Mouse (Mus musculus) liver, embryonic 15.5 days (tissue): Measurements from ENCODE around the gene Rcbtb2. TPM values are rescaled to one million over a fixed set of nuclear protein-coding genes. Genes with fewer than 3 reads are reported as not detected.
A peak's percentile ranks its signal among the peaks of the same experiment; 100 is the strongest.

Experiments
- ATAC-seq: fragments of 200-750 bp; cut with Nextera tagmentation; 2 replicates; pipeline ENCODE4 v1.8.0; 2017; ENCODE audit warnings: moderate number of reproducible peaks, mild to moderate bottlenecking, moderate library complexity; ENCODE audit not compliant: insufficient read depth
- H3K27ac ChIP-seq: fragments of 300-500 bp; sonication (generic); replicated peaks from 2 replicates; pipeline ENCODE4 v1.5.1; 2015; ENCODE audit warnings: mild to moderate bottlenecking, inconsistent platforms
- H3K27me3 ChIP-seq: fragments of 300-500 bp; sonication (generic); 2 replicates; pipeline ENCODE4 v1.6.1; 2015; ENCODE audit warnings: mild to moderate bottlenecking, inconsistent platforms
- H3K36me3 ChIP-seq: fragments of 300-500 bp; sonication (generic); replicated peaks from 2 replicates; pipeline ENCODE4 v1.6.1; 2015; ENCODE audit warnings: moderate library complexity, mild to moderate bottlenecking, inconsistent platforms
- H3K4me1 ChIP-seq: fragments of 300-500 bp; sonication (generic); replicated peaks from 2 replicates; pipeline ENCODE4 v1.6.1; 2015; ENCODE audit warnings: inconsistent platforms
- H3K4me2 ChIP-seq: fragments of 300-500 bp; sonication (generic); 2 replicates; pipeline ENCODE4 v1.6.1; 2015; ENCODE audit warnings: moderate library complexity, mild to moderate bottlenecking, inconsistent platforms
- H3K4me3 ChIP-seq: fragments of 300-500 bp; sonication (generic); replicated peaks from 2 replicates; pipeline ENCODE4 v1.5.1; 2015; ENCODE audit warnings: mild to moderate bottlenecking, inconsistent platforms
- H3K9ac ChIP-seq: fragments of 300-500 bp; sonication (generic); 2 replicates; pipeline ENCODE4 v1.6.1; 2015; ENCODE audit warnings: moderate library complexity, mild to moderate bottlenecking, inconsistent platforms
- H3K9me3 ChIP-seq: fragments of 300-500 bp; sonication (generic); replicated peaks from 2 replicates; pipeline ENCODE4 v1.6.1; 2016; ENCODE audit warnings: inconsistent platforms
- WGBS: fragments of 180-500 bp; shearing (Covaris S2); methylation state at CpG from one replicate; pipeline ENCODE4 v1.1.7; 2015; ENCODE audit warnings: mixed read lengths; ENCODE audit not compliant: insufficient replicate concordance; 5-methylcytosine and 5-hydroxymethylcytosine counted together
- polyA plus RNA-seq: library from polyadenylated mRNA; unstranded; fragments of >200 nt; fragmentation: Nextera tagmentation; extraction: Ambion mirVana; gene quantifications from 2 replicates; pipeline ENCODE4 v1.2.1, GENCODE M21; 2015

The Rcbtb2 gene
- polyA plus RNA-seq, 1 experiment from 2014 or later, result 18.9 TPM

DNA sequence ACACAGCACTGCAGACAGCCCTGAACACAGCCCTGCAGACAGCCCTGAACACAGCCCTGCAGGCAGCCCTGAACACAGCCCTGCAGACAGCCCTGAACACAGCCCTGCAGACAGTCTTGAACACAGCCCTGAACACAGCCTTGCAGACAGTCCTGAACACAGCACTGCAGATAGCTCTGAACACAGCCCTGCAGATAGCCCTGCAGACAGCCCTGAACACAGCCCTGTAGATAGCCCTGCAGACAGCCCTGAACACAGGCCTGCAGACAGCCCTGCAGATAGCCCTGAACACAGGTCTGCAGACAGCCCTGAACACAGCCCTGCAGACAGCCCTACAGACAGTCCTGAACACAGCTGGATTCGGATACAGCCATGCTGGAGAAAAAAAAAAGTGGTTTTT is 52.2 kb downstream of the Rcbtb2 start:
- Histone ChIP-seq H3K36me3 (0 out of 2 replicates have a peak, but pooled peaks cover 6% of the 10 kb centered on the region), H3K4me2 (no peak overlapping the region), H3K9ac (no peak overlapping the region), H3K9me3 (no peaks in the 10 kb centered on the region), H3K27me3 (no peaks in the 10 kb centered on the region), H3K4me1 (peaks cover 48% of the 10 kb centered on the region), H3K27ac (no peak overlapping the region; the same call in 1 of the 2 replicates), H3K4me3 (no peak overlapping the region)
- ATAC-seq, result no peak
- WGBS, result 47% methylated on average over 1 of the region's 1 CpGs

DNA sequence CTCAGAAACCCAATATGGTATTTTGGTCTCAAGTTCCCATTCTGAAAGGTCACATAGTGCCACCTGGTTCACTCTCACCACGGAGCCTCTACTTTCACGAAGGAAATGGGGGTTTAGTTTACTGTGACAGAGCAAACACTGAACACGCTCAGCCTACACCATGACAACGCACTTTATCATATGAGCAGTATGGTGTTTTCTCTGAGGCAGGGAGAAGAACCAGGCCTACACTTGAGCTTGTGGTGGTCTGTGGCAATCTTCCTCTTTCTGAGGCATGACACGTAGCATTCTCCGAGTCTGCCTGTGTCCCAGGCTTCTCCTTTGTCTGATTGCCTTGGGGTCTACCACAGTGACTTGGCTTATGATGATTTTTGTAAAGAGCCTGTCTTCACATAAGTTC is 53.0 kb downstream of the Rcbtb2 start:
- 0 out of 2 replicates have a peak, but pooled peaks cover 6% of the 10 kb centered on the region for H3K36me3 ChIP-seq
- no peak overlapping the region for H3K4me3 ChIP-seq
- no peaks in the 10 kb centered on the region for H3K27me3 ChIP-seq
- H3K27ac ChIP-seq, result no peak overlapping the region
- H3K9ac ChIP-seq, result no peak overlapping the region
- H3K9me3 ChIP-seq, result no peaks in the 10 kb centered on the region
- 18% methylated on average over 6 of the region's 6 CpGs for WGBS
- H3K4me1 ChIP-seq, result peaks cover 52% of the 10 kb centered on the region
- H3K4me2 ChIP-seq, result no peak overlapping the region
- ATAC-seq, result no peak

DNA sequence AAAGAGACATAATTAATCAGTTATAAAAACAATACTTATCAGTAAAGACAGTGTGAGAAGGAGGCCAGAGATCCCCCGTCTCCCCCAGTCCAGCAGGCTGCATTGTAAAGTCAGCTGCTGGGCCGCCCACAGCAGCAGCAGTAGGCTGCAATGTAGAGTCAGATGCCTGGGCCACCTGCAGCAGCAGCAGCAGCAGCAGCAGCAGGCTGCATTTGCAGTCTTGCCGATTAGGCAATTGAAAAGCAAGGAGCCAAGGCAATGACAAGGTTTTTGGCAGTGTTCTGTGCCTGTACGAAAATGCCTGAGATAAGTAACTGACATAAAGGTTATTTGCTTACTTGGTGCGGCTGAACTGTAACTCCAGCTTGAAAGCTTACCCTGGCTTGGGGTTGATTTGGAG is 53.4 kb downstream of the Rcbtb2 start:
- WGBS, result 39% methylated on average over 5 of the region's 5 CpGs
- no peak for ATAC-seq
- Histone ChIP-seq H3K9ac (no peak overlapping the region), H3K27ac (no peak overlapping the region), H3K9me3 (no peaks in the 10 kb centered on the region), H3K4me1 (peaks cover 52% of the 10 kb centered on the region), H3K4me3 (no peak overlapping the region), H3K4me2 (no peak overlapping the region), H3K27me3 (no peaks in the 10 kb centered on the region), H3K36me3 (0 out of 2 replicates have a peak, but pooled peaks cover 6% of the 10 kb centered on the region)

DNA sequence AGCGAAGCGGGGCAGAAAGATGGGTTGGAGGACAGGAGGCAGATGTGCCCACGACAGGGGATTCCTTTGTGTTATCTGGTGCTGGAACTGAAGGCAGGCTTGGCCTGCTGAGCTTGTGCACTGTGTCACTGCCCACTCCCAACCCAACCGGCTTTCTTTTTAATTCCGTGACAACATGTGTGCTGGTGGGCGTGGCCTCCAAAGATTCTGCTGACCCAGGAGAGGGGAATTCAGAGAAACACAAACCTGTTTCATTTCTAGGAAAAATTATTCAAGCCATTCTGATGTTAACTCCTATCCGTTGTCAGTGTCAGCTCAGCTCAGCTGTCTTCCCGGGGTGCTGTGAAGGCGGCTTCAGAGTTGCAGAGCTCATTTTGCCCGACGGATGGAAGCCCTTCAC is 55.1 kb downstream of the Rcbtb2 start:
- 63% methylated on average over 11 of the region's 11 CpGs for WGBS
- Histone ChIP-seq H3K9me3 (no peaks in the 10 kb centered on the region), H3K4me2 (no peak overlapping the region), H3K9ac (no peak overlapping the region), H3K4me1 (peaks cover 44% of the 10 kb centered on the region), H3K4me3 (no peak overlapping the region), H3K36me3 (0 out of 2 replicates have a peak, but pooled peaks cover 6% of the 10 kb centered on the region), H3K27me3 (no peaks in the 10 kb centered on the region), H3K27ac (no peak overlapping the region; the same call in 1 of the 2 replicates)
- no peak for ATAC-seq

DNA sequence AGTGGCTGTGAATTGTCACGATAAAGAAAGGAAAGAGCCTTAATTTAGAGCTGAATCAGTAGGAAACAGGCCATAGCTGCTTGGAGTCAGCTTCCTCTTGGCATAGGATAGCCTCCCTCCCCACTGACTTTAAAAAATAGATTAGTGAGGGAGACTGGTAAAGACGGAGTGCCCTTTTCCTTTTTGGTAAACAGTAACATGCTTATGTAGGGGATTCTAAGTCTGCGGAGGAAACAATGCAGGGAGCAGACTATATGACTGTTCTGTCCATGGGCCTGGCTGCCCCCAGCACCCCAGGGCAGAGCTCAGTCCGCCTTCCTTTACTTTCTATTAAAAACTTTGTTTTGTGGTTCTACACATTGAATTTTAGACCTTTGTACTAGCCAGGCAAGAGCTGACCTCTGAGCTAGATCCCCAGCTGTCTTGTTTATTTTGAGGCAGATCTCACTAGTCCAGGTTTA is 56.4 kb downstream of the Rcbtb2 start:
- peak; percentile 66 for ATAC-seq
- Histone ChIP-seq H3K4me1 (peaks cover 38% of the 10 kb centered on the region), H3K9ac (no peak overlapping the region), H3K9me3 (no peaks in the 10 kb centered on the region), H3K27me3 (no peaks in the 10 kb centered on the region), H3K27ac (peak overlapping the region; percentile 49), H3K4me2 (no peak overlapping the region), H3K4me3 (no peak overlapping the region), H3K36me3 (0 out of 2 replicates have a peak, but pooled peaks cover 6% of the 10 kb centered on the region)
- WGBS, result 43% methylated on average over 4 of the region's 4 CpGs

DNA sequence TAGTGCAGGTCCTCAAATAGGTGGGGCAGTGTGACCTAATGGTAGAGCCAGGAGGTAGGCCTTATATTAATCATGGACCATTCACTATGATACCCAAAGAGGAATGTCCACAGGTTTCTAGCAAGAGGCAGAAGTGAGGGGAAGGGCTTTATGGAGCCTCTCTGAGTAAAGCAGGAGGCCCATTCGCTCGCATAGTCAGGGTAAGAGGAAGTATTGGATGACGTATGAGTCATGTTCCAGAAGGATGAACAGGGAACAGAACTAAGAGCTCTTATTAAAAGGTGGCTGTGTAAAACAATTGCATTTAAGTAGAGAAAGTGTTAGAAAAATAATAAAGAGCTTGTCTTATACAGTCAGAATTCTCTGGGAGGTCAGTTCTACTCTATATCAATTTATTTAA is 57.8 kb downstream of the Rcbtb2 start:
- H3K27me3 ChIP-seq, result no peaks in the 10 kb centered on the region
- no peak overlapping the region for H3K4me2 ChIP-seq
- H3K27ac ChIP-seq, result no peak overlapping the region; the same call in 1 of the 2 replicates
- no peak for ATAC-seq
- 59% methylated on average over 3 of the region's 3 CpGs for WGBS
- H3K9ac ChIP-seq, result no peak overlapping the region
- H3K36me3 ChIP-seq, result 0 out of 2 replicates have a peak, but pooled peaks cover 6% of the 10 kb centered on the region
- no peaks in the 10 kb centered on the region for H3K9me3 ChIP-seq
- peaks cover 24% of the 10 kb centered on the region for H3K4me1 ChIP-seq
- H3K4me3 ChIP-seq, result no peak overlapping the region

DNA sequence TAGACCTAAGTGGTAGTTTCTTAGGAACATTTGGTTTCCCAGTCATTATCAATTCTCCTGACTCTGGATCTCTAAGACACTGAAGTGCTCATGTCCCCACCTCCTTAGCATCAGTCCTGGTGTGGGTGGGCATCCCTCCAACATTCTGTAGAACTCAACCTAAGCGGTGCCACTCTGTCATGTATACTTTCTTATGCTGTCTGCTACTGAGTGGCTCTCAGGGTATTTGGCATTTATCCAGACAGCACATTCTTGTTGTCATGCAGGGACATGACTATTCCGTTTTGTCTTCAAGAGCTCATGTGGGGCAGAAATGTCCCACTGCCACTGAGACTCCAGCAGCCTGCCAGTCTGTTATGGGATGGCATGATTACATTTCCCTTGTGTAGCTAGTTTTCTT is 58.3 kb downstream of the Rcbtb2 start:
- Histone ChIP-seq H3K36me3 (peaks cover 6% of the 10 kb centered on the region), H3K4me3 (no peak overlapping the region), H3K27ac (no peak overlapping the region), H3K27me3 (no peaks in the 10 kb centered on the region), H3K4me2 (no peak overlapping the region), H3K9ac (no peak overlapping the region), H3K9me3 (no peaks in the 10 kb centered on the region), H3K4me1 (peaks cover 20% of the 10 kb centered on the region)
- 65% methylated on average over 2 of the region's 2 CpGs for WGBS
- ATAC-seq, result no peak

DNA sequence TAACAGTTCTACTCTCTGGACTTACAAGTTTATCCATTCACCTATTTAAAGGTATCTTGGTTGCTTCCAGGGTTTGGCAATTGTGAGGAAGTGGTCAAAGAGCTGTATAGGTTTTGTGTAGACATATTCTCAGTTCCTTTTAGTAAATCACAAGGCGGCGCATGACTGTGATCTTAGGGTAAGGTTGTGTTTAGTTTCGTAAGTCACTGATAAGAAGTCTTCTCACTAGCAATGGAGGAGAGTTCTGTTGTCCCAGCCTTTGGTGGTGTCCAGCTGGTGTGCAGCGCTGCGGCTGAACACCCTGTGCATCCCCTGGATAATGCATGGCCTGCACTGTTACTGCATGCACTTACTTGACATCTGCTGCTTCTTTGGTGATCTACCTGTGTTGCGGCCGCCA is 64.0 kb downstream of the Rcbtb2 start:
- peaks cover 10% of the 10 kb centered on the region for H3K36me3 ChIP-seq
- H3K4me1 ChIP-seq, result no peaks in the 10 kb centered on the region
- WGBS, result 93% methylated on average over 7 of the region's 7 CpGs
- H3K4me2 ChIP-seq, result no peak overlapping the region
- no peaks in the 10 kb centered on the region for H3K9me3 ChIP-seq
- no peak overlapping the region for H3K27ac ChIP-seq
- H3K9ac ChIP-seq, result no peak overlapping the region
- no peak overlapping the region for H3K4me3 ChIP-seq
- no peak for ATAC-seq
- no peaks in the 10 kb centered on the region for H3K27me3 ChIP-seq

DNA sequence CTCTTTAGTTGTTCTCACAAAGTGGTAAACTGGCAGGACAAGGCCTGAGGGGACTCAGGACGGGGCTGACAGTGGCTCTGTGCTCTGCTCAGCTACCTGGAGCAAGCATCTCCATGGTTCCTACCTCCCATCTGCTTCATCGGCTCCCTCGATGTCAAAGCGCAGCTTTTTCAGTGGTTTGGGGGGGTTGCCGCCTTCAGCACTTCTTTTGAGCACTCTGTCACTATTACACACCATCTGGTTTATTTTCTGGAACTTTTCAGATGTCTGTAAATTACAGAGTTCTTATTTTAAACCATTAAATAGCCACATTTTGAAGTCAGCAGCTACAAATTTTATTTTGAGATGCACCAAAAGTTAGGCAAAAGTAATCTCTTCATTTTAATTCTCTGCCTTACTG is 76.2 kb downstream of the Rcbtb2 start:
- ATAC-seq, result no peak
- Histone ChIP-seq H3K4me3 (no peak overlapping the region), H3K4me1 (peaks cover 4% of the 10 kb centered on the region), H3K4me2 (no peak overlapping the region), H3K9ac (no peak overlapping the region), H3K9me3 (no peaks in the 10 kb centered on the region), H3K36me3 (peaks cover 79% of the 10 kb centered on the region), H3K27me3 (no peaks in the 10 kb centered on the region), H3K27ac (no peak overlapping the region)
- WGBS, result 76% methylated on average over 5 of the region's 5 CpGs

DNA sequence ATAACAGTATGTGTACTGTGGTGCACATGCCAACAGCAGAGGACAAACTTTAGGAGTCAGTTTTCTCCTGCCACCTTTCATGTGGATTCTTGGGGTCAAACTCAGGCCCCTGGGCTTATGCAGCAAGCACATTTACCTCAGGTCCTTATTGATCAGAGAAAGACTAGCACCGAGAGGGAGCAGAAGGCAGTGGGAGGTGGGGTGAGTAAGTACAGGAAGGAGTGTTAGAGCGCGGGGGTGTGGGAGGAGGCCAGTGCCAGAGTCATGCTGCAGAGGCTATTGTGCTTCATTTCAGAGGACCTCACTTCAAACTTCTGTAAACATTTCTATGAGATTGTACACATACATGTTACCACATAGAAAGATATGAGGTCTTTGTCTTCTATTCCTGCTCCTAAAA is 78.6 kb downstream of the Rcbtb2 start:
- no peak for ATAC-seq
- H3K27me3 ChIP-seq, result no peaks in the 10 kb centered on the region
- H3K9ac ChIP-seq, result no peak overlapping the region
- no peak overlapping the region for H3K27ac ChIP-seq
- H3K4me3 ChIP-seq, result no peak overlapping the region
- H3K36me3 ChIP-seq, result peaks cover 82% of the 10 kb centered on the region
- 54% methylated on average over 3 of the region's 3 CpGs for WGBS
- H3K4me2 ChIP-seq, result no peak overlapping the region
- H3K9me3 ChIP-seq, result no peaks in the 10 kb centered on the region
- H3K4me1 ChIP-seq, result peaks cover 4% of the 10 kb centered on the region

DNA sequence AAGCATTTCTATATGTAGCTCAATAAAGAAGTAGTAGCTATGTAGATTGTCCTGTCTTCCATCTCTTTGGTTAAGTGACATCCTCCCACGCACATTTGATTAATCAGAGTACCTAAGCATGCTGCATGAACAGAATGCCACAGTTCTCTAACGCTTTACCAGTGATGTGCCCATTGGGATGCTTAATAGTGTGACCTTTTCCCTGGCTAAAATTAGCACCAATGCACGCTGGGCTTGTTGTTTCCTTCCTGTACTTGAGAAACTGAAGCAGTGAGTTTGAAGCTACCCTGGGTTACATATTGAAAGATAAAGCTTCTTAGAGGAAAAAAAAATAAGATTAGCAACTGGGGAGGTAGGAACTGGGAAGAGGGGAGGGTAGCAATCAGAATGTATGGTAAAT is 81.2 kb downstream of the Rcbtb2 start:
- no peak for ATAC-seq
- H3K27ac ChIP-seq, result no peak overlapping the region
- no peaks in the 10 kb centered on the region for H3K9me3 ChIP-seq
- no peak overlapping the region for H3K4me3 ChIP-seq
- peaks cover 4% of the 10 kb centered on the region for H3K4me1 ChIP-seq
- H3K36me3 ChIP-seq, result peaks cover 65% of the 10 kb centered on the region
- H3K27me3 ChIP-seq, result no peaks in the 10 kb centered on the region
- H3K9ac ChIP-seq, result no peak overlapping the region
- H3K4me2 ChIP-seq, result no peak overlapping the region
- WGBS, result 57% methylated on average over 3 of the region's 3 CpGs

DNA sequence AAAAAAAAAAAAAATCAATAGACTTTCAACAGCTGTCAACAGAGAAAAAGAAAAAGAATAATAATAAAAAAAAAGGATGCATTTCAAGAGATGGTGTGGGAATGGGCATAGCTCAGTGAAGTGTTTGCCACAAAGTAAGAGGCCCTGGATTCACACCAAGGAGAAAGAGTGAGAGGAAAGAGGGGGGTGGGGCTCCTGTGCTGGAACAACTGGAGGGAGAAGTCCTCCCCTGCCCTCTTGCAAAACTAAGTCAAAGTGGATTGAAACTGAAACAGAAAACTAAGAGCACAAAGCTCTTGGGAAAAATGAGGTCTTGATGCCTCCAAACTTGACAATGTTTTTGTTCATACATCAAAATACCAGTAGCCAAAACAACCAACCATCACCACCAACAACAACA is 86.4 kb downstream of the Rcbtb2 start:
- H3K27me3 ChIP-seq, result no peaks in the 10 kb centered on the region
- H3K36me3 ChIP-seq, result peaks cover 50% of the 10 kb centered on the region
- no peak overlapping the region for H3K9ac ChIP-seq
- H3K4me1 ChIP-seq, result no peaks in the 10 kb centered on the region; the same call in 1 of the 2 replicates
- no peak for ATAC-seq
- H3K27ac ChIP-seq, result no peak overlapping the region
- no peaks in the 10 kb centered on the region for H3K9me3 ChIP-seq
- no peak overlapping the region for H3K4me3 ChIP-seq
- H3K4me2 ChIP-seq, result no peak overlapping the region; the same call in 1 of the 2 replicates
